Mouse (Mus musculus): Measurements from ENCODE around the gene Irx2. TPM values are rescaled to one million over a fixed set of nuclear protein-coding genes. Genes with fewer than 3 reads are reported as not detected.

Irx2 gene
- polyA plus RNA-seq, 1 experiment from 2014 or later = 31.7 TPM

DNA sequence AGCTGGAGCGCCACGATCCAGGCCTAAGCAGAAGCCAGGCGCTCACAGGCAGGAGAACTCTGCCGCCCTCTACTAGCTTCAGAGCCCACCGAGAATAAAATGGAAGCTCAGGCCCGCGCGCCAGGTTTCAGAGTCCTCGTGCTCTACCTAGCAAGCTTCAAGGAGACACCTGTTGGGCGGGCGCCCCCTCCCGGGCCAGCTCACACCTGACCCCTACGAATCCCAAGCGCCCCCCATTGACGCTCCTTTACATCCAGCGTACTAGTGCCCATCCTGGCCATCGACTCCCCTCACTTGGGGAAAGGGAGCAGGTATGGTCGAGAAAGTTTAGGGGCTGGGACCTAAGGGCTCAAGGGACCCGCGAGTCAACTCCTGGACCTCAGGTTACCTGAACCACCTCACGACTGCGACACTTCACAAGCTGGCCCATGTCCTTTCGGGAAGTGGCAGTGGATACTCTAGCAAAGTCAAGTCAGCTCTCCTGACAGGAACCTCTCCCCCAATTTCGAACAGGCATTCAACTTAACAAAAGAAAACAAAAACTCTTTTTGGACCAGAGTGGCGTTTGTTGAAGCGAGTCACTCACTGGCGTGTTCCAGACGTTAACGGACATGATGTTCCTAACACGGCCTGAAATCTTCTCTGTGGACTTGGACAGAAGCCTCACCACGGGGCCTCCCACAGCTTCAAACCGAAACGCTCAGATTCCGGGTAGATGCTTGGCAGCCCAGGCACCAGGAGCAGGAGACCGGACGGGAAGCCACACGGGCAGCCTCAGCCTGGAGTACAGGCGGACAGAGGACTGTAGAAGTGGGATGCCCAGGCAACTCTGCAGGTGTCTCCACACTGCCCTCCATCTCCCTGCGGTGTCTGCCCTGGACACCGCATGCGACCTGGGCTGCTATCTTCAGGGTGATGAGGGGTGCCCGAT, 964 bp upstream of the Irx2 start:
- peak overlapping the region; percentile 62 for H3K4me3 ChIP-seq
- H3K27ac ChIP-seq = peak overlapping the region; percentile 89
- H3K4me1 ChIP-seq = peaks cover 11% of the 10 kb centered on the region
- peak; percentile 19; the same call in 1 of the 2 replicates for ATAC-seq (ENCODE audit: borderline replicate concordance, extremely low read depth, low FRiP score, low TSS enrichment)
- no peaks in the 10 kb centered on the region for H3K36me3 ChIP-seq
- peaks cover 99% of the 10 kb centered on the region for H3K27me3 ChIP-seq
- H3K4me2 ChIP-seq = peak overlapping the region; percentile 91
- H3K9ac ChIP-seq = peak overlapping the region; percentile 48
- no peaks in the 10 kb centered on the region for H3K9me3 ChIP-seq
- WGBS = under 1% methylated on average over 42 of the region's 42 CpGs

DNA sequence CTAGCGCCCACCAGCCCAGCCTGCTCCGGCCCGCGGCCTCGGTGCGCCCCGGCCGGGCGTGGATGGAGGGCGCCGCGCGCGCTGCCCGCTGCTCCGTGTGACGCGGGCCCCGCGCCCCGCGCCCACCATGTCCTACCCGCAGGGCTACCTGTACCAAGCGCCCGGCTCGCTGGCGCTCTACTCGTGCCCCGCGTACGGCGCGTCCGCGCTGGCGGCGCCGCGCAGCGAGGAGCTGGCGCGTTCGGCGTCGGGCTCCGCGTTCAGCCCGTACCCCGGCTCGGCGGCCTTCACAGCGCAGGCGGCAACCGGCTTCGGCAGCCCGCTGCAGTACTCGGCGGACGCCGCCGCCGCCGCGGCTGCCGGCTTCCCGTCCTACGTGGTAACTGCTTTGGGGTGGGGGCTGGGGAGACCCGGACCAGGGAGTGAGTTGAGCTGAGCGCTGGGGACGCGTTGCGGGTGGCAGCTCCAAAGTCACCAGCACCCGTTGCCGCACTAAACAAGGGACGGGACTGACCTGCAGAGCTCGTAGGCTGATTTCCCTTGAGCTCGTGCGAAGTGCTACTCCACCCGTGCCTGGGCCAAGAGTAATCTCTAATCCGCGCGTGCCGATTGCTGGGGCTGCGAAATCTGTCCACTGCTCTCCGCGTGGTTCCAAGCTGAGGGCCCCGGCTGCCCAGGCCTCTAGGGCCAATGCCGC, 463 bp downstream of the Irx2 start:
- WGBS = under 1% methylated on average over 88 of the region's 88 CpGs
- Histone ChIP-seq H3K4me1 (peaks cover 11% of the 10 kb centered on the region), H3K9ac (peak overlapping the region; percentile 83), H3K4me3 (peak overlapping the region; percentile 62), H3K27me3 (peaks cover 96% of the 10 kb centered on the region), H3K9me3 (no peaks in the 10 kb centered on the region), H3K4me2 (peak overlapping the region; percentile 91), H3K27ac (peak overlapping the region; percentile 83), H3K36me3 (no peaks in the 10 kb centered on the region)
- ATAC-seq (ENCODE audit: borderline replicate concordance, extremely low read depth, low FRiP score, low TSS enrichment) = no peak

DNA sequence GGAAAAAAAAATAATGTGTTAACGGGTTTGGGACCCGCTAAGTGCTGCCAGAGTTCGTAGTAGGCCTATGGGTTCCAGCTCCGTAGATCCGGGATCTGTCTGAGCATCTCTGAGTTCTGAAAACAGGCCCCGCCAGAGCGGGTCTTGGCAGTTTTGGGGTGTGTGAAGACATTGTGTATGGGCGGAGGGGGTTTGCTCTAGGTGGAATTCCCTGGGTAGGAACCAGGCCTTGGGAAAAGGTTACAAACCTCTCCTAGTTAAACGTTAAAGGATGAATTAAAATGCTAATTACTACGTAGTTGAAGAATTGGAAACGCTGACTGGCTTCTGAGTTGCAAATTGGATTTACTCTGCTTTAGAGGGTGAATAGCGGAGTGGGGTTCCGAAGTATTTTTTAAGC, 1.2 kb downstream of the Irx2 start:
- WGBS = 3% methylated on average over 13 of the region's 13 CpGs
- peaks cover 96% of the 10 kb centered on the region for H3K27me3 ChIP-seq
- H3K36me3 ChIP-seq = no peaks in the 10 kb centered on the region
- H3K4me2 ChIP-seq = peak overlapping the region; percentile 91; the same call in 1 of the 2 replicates
- ATAC-seq (ENCODE audit: borderline replicate concordance, extremely low read depth, low FRiP score, low TSS enrichment) = no peak
- no peaks in the 10 kb centered on the region for H3K9me3 ChIP-seq
- peak overlapping the region; percentile 83 for H3K9ac ChIP-seq
- peaks cover 11% of the 10 kb centered on the region for H3K4me1 ChIP-seq
- H3K27ac ChIP-seq = no peak overlapping the region
- H3K4me3 ChIP-seq = peak overlapping the region; percentile 62

DNA sequence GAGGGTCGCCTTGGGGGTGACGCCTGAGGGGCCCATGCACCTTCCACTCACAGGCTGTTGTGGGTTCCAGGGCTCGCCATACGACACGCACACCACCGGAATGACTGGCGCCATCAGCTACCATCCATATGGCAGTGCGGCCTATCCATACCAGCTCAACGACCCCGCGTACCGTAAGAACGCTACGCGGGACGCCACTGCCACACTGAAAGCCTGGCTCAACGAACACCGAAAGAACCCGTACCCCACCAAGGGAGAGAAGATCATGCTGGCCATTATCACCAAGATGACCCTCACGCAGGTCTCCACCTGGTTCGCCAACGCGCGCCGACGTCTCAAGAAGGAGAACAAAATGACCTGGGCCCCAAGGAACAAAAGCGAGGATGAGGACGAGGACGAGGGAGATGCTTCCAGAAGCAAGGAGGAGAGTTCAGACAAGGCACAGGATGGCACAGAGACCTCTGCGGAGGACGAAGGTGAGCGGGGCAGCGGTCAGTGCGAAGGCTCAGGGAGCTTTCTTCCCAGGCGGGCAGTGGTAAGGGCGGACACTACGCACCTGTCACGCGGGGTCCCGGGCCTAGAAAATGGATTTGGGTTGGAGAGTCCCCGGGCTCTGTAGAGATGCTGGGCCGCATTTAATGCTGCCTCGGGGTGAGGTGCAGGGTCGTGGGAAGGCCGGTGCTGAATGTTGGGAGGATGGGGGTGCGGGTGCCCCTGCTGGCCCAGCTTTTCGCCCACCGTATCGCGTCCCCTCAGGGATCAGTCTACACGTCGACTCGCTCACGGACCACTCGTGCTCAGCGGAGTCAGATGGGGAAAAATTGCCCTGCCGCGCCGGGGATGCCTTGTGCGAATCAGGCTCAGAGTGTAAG, 2.1 kb downstream of the Irx2 start:
- ATAC-seq (ENCODE audit: borderline replicate concordance, extremely low read depth, low FRiP score, low TSS enrichment) = no peak
- H3K9ac ChIP-seq = peak overlapping the region; percentile 83

DNA sequence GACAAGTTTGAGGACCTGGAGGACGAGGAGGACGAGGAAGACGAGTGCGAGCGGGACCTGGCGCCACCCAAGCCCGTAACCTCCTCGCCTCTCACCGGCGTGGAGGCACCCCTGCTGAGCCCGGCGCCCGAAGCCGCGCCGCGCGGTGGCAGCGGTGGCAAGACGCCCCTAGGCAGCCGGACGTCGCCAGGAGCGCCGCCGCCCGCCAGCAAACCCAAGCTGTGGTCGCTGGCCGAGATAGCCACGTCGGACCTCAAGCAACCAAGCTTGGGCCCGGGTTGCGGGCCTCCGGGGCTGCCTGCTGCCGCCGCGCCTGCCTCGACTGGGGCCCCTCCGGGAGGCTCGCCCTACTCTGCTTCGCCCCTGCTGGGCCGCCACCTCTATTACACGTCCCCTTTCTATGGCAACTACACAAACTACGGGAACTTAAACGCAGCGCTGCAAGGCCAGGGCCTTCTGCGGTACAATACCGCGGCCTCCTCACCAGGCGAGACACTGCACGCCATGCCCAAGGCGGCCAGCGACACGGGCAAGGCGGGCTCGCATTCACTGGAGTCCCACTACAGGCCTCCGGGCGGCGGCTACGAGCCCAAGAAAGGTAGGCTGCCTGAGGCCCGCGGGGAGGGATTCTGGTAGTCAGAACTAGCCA, 2.9 kb downstream of the Irx2 start:
- ATAC-seq (ENCODE audit: borderline replicate concordance, extremely low read depth, low FRiP score, low TSS enrichment) = no peak
- Histone ChIP-seq H3K4me1 (peaks cover 11% of the 10 kb centered on the region), H3K27me3 (peaks cover 94% of the 10 kb centered on the region), H3K9ac (peak overlapping the region; percentile 83), H3K4me3 (peak overlapping the region; percentile 62), H3K27ac (no peak overlapping the region), H3K9me3 (no peaks in the 10 kb centered on the region), H3K36me3 (no peaks in the 10 kb centered on the region), H3K4me2 (peak overlapping the region; percentile 91)
- 1% methylated on average over 52 of the region's 62 CpGs for WGBS

More for the DNA sequence above, 2.1 kb downstream of the Irx2 start:
- peaks cover 11% of the 10 kb centered on the region for H3K4me1 ChIP-seq
- peaks cover 96% of the 10 kb centered on the region for H3K27me3 ChIP-seq
- no peaks in the 10 kb centered on the region for H3K9me3 ChIP-seq
- H3K27ac ChIP-seq = no peak overlapping the region
- H3K4me3 ChIP-seq = peak overlapping the region; percentile 62
- no peaks in the 10 kb centered on the region for H3K36me3 ChIP-seq
- peak overlapping the region; percentile 91 for H3K4me2 ChIP-seq
- WGBS = 3% methylated on average over 60 of the region's 60 CpGs

DNA sequence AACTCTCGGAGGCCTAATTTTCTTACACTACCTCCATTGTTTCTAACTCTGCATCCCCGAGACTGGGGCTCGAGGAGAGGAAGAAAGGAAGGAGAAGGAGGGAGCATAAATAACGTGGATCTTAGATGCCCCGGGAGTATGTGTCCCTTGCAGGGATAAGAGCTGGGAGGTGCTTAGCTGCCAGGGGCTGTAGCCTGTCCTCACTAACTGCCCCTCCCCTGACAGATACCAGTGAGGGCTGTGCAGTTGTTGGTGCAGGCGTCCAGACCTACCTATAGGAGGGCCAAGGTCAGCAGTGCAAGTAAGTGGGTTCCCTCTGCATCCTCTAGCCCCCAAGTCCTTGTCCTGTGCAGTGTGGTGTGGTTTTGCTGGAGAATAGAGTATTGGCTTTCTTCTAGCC, 3.7 kb downstream of the Irx2 start:
- no peaks in the 10 kb centered on the region for H3K9me3 ChIP-seq
- no peak for ATAC-seq (ENCODE audit: borderline replicate concordance, extremely low read depth, low FRiP score, low TSS enrichment)
- H3K9ac ChIP-seq = peak overlapping the region; percentile 83; the same call in 1 of the 2 replicates
- peak overlapping the region; percentile 91 for H3K4me2 ChIP-seq
- H3K36me3 ChIP-seq = no peaks in the 10 kb centered on the region
- peaks cover 93% of the 10 kb centered on the region for H3K27me3 ChIP-seq
- H3K27ac ChIP-seq = peak overlapping the region; percentile 5; the same call in 1 of the 2 replicates
- 10% methylated on average over 6 of the region's 6 CpGs for WGBS
- peak overlapping the region; percentile 62 for H3K4me3 ChIP-seq
- H3K4me1 ChIP-seq = peaks cover 11% of the 10 kb centered on the region

DNA sequence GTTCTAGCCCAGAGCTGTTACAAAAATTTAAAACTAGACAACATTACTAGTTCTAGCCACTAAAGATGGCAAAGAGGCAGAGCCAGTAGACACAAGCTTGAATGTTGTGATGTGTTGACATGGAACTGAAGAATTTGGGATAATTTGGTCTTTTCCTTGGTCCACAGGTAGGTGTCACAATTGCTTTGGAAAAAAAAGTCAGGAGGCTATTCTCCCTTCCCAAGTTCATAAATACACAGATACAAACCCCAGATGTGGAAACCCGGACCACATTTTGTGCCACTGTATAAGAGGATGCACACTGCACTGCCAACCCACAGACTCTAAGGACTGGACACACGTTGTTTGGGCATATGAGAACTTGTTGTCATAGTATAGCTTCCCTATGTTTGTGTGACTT, 4.5 kb downstream of the Irx2 start:
- H3K9me3 ChIP-seq = no peaks in the 10 kb centered on the region
- 0 out of 2 replicates have a peak overlapping the region, but pooled peaks have one; percentile 1 for H3K9ac ChIP-seq
- H3K4me2 ChIP-seq = peak overlapping the region; percentile 91
- peak overlapping the region; percentile 62 for H3K4me3 ChIP-seq
- no peaks in the 10 kb centered on the region for H3K36me3 ChIP-seq
- ATAC-seq (ENCODE audit: borderline replicate concordance, extremely low read depth, low FRiP score, low TSS enrichment) = no peak
- peaks cover 10% of the 10 kb centered on the region for H3K4me1 ChIP-seq
- H3K27ac ChIP-seq = peak overlapping the region; percentile 5; the same call in 1 of the 2 replicates
- H3K27me3 ChIP-seq = peaks cover 93% of the 10 kb centered on the region
- WGBS = 10% methylated on average over 2 of the region's 2 CpGs

DNA sequence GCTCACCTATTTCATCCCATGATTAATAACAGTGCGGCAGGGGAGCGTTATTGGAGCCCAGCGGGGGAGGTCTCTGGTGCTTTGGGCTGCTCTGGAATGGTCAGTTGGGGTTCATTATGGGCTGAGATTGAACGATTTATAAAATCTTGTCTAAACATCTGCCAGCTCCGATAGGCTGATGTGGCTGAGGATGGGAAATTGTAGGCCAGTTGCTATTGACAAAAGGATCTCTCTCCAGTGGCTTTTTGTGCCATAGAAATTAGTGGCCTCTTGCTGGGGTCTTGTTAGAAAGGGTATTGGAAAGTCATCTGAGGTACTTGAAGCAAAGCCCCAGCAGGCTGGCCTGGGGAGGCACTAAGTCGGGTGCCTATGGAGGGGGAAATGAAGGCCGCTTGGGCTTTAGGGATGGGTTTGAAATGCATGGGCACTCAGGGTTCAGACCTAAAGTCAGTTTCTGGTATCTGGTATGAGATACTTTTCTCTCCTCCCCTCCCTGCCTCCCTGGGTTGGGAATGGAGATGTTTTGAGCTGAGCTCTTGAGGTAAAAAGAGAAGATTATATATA, 6.2 kb downstream of the Irx2 start:
- Histone ChIP-seq H3K4me3 (peak overlapping the region; percentile 2; the same call in 1 of the 2 replicates), H3K36me3 (no peaks in the 10 kb centered on the region), H3K9ac (no peak overlapping the region), H3K4me1 (peaks cover 15% of the 10 kb centered on the region), H3K27ac (peak overlapping the region; percentile 76; the same call in 1 of the 2 replicates), H3K9me3 (no peaks in the 10 kb centered on the region), H3K4me2 (peak overlapping the region; percentile 34), H3K27me3 (peaks cover 93% of the 10 kb centered on the region)
- WGBS = 7% methylated on average over 7 of the region's 7 CpGs
- no peak for ATAC-seq (ENCODE audit: borderline replicate concordance, extremely low read depth, low FRiP score, low TSS enrichment)

DNA sequence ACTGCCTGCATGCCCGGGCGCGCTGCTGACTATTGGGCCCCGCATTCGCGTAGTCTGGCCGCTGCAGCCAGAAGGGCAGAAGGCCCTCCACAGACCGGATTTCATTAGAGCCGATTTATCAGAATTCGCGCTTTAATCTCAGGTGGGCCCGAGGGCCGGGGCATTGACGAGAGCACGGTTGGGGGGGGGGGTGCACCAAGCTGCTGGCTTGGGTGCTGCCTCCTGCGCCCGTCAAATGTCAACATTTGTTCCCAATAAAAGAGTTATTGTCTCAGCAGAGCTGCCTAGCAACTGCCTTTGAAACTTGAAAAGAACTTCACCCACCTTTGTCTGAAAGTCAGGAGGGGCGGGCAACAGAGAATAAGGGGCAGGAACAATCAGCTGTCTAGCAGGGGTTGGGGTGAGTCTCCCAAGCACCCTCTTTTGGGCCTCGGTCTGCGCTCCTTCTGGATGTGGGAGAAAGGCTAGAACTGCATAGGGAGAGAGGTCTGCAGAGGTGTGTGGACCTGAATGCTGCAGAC, 7.8 kb downstream of the Irx2 start:
- no peak overlapping the region for H3K9ac ChIP-seq
- 3% methylated on average over 20 of the region's 20 CpGs for WGBS
- H3K27me3 ChIP-seq = peaks cover 92% of the 10 kb centered on the region
- peak overlapping the region; percentile 76 for H3K27ac ChIP-seq
- peak overlapping the region; percentile 11; the same call in 1 of the 2 replicates for H3K4me2 ChIP-seq
- H3K36me3 ChIP-seq = no peaks in the 10 kb centered on the region
- no peaks in the 10 kb centered on the region for H3K9me3 ChIP-seq
- H3K4me3 ChIP-seq = no peak overlapping the region
- H3K4me1 ChIP-seq = peaks cover 18% of the 10 kb centered on the region
- no peak for ATAC-seq (ENCODE audit: borderline replicate concordance, extremely low read depth, low FRiP score, low TSS enrichment)

DNA sequence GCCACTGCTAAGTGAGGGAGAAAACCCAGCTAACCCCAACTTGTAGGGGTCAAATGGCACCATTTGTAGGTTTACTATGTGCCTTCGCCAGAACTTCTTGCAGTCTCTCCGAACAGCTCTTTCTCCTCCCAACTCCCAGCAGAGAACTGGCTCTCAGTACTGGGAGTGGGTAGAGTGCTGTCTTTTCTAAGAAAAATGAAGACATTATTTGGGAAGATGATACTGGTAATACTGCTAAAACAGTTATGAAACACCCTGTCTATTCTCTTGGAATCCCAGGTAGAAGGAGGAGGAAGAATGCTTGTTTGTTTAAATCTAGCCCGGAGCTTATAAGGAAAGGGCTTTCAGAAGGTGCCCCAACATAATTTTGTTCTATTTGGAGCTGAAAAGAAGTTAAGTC, 8.9 kb downstream of the Irx2 start:
- H3K9ac ChIP-seq = no peak overlapping the region
- no peak overlapping the region for H3K27ac ChIP-seq
- no peaks in the 10 kb centered on the region for H3K36me3 ChIP-seq
- 13% methylated on average over 3 of the region's 3 CpGs for WGBS
- ATAC-seq (ENCODE audit: borderline replicate concordance, extremely low read depth, low FRiP score, low TSS enrichment) = no peak
- H3K4me1 ChIP-seq = peaks cover 18% of the 10 kb centered on the region
- peaks cover 85% of the 10 kb centered on the region for H3K27me3 ChIP-seq
- no peak overlapping the region; the same call in 1 of the 2 replicates for H3K4me2 ChIP-seq
- no peak overlapping the region for H3K4me3 ChIP-seq
- no peaks in the 10 kb centered on the region for H3K9me3 ChIP-seq

Data from lung, embryonic 15.5 days (tissue).